Mouse (Mus musculus) heart, adult 18-20 months (tissue): ENCODE results near the gene Svep1. TPM values are rescaled to one million over a fixed set of nuclear protein-coding genes. Genes with fewer than 3 reads are reported as not detected.

Source experiments
- total RNA-seq, 2 experiments: library from RNA; stranded (reverse); gene quantifications; 2 replicates each; pipeline ENCODE4 v1.2.3; 2021

Svep1 gene
- total RNA-seq, 2 experiments from 2014 or later, result 3.7 to 3.9 TPM

Other genes starting within 250 kb of the Svep1 start
- gene Txndc8, start 197.7 kb downstream of the Svep1 start, total RNA-seq, result not detected
- gene Musk, start 79.1 kb upstream of the Svep1 start, total RNA-seq, result under 1 TPM; 0.44 to 0.65 TPM